Mouse (Mus musculus) intestine, postnatal 0 days (tissue): ENCODE results near the gene Relch. TPM values are rescaled to one million over a fixed set of nuclear protein-coding genes. Genes with fewer than 3 reads are reported as not detected.

Experiments
- ATAC-seq: fragments of 200-750 bp; cut with Nextera tagmentation; 2 replicates; pipeline ENCODE4 v1.8.0; 2017; ENCODE audit warnings: mild to moderate bottlenecking, moderate TSS enrichment, moderate library complexity
- H3K27ac ChIP-seq: fragments of 300-500 bp; sonication (generic); 2 replicates; pipeline ENCODE4 v1.5.1; 2014; ENCODE audit warnings: mild to moderate bottlenecking, low read depth, low read length, moderate library complexity
- H3K27me3 ChIP-seq: fragments of 300-500 bp; sonication (generic); replicated peaks from 2 replicates; pipeline ENCODE4 v1.6.1; 2014; ENCODE audit warnings: low read length, mixed read lengths; ENCODE audit not compliant: control insufficient read depth, insufficient read depth
- H3K36me3 ChIP-seq: fragments of 300-500 bp; sonication (generic); 2 replicates; pipeline ENCODE4 v1.6.1; 2014; ENCODE audit warnings: mild to moderate bottlenecking, moderate library complexity; ENCODE audit not compliant: control insufficient read depth, insufficient read depth
- H3K4me1 ChIP-seq: fragments of 300-500 bp; sonication (generic); replicated peaks from 2 replicates; pipeline ENCODE4 v1.6.1; 2014; ENCODE audit warnings: antibody characterized with exemption, low read length, mixed read lengths; ENCODE audit not compliant: control insufficient read depth, insufficient read depth
- H3K4me2 ChIP-seq: fragments of 300-500 bp; sonication (generic); replicated peaks from 2 replicates; pipeline ENCODE4 v1.6.1; 2014; ENCODE audit warnings: low read depth, mild to moderate bottlenecking, moderate library complexity
- H3K4me3 ChIP-seq: fragments of 300-500 bp; sonication (generic); 2 replicates; pipeline ENCODE4 v1.5.1; 2014; ENCODE audit warnings: low read depth, low read length
- H3K9ac ChIP-seq: fragments of 300-500 bp; sonication (generic); 2 replicates; pipeline ENCODE4 v1.6.1; 2014; ENCODE audit warnings: mild to moderate bottlenecking, low read depth, low read length
- H3K9me3 ChIP-seq: fragments of 300-500 bp; sonication (generic); 2 replicates; pipeline ENCODE4 v1.6.1; 2016; ENCODE audit warnings: mixed run types; ENCODE audit not compliant: control insufficient read depth
- CTCF ChIP-seq: sonication (generic); IDR thresholded peaks from 2 replicates; pipeline ENCODE4 v1.5.1; 2016; ENCODE audit warnings: low read depth, mild to moderate bottlenecking, control low read depth, antibody characterized with exemption, moderate library complexity
- WGBS: fragments of 180-500 bp; shearing (Covaris S2); extraction: QIAGEN DNeasy Blood & Tissue Kit; methylation state at CpG from one replicate; pipeline ENCODE4 v1.1.7; 2014; 5-methylcytosine and 5-hydroxymethylcytosine counted together
- polyA plus RNA-seq: library from polyadenylated mRNA; unstranded; fragments of >200 nt; fragmentation: Nextera tagmentation; extraction: Ambion mirVana; gene quantifications from 2 replicates; pipeline ENCODE4 v1.2.1, GENCODE M21; 2015

The Relch gene
- polyA plus RNA-seq, 1 experiment from 2014 or later, result 19.2 TPM

DNA sequence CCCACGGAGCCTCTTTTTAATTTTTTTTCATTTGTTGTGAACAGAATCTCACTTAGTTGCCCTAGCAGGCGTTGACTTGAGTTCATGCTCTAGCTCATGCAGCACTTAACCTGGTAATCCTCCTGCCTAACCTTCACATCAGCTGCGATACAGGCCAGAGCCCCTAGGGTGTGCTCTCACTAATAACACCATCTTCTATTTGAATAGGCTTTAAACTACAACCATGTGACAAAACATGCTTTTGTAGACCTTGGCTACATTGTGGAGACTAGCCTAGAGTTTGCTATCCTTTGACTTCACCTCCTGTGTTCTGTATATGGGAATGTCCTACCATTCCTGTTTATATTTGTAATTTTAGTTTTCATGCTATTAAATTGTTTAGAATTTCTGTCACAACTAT is 71.7 kb downstream of the Relch start:
- Histone ChIP-seq H3K4me3 (no peak overlapping the region), H3K27me3 (no peaks in the 10 kb centered on the region), H3K4me2 (no peak overlapping the region), H3K4me1 (no peaks in the 10 kb centered on the region), H3K9ac (no peak overlapping the region), H3K9me3 (no peaks in the 10 kb centered on the region), H3K27ac (no peak overlapping the region), H3K36me3 (peaks cover 16% of the 10 kb centered on the region; the same call in 1 of the 2 replicates)
- ATAC-seq, result peak; percentile 69; the same call in 1 of the 2 replicates
- peak; percentile 69 for TF ChIP-seq CTCF
- 70% methylated on average over 3 of the region's 3 CpGs for WGBS

DNA sequence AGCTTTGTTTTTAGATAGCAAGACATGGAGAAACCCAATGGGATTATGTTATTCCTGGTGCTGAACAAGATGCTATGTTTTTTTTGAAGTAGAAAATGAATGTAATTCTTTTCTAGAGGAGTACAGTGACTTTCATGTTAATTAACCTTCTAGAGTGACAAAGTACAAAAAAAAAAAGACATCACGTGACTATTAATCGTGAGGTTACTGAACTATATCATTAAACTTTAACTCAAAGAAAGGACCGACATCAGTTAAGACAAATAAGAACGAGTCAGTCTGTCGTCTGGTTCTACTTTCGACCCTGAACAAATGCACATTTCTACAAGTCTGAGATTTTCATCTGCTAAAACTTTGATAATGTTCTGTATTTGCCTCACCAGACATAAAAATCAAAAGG is 74.7 kb downstream of the Relch start:
- H3K36me3 ChIP-seq, result peaks cover 27% of the 10 kb centered on the region
- no peak for TF ChIP-seq CTCF
- H3K9me3 ChIP-seq, result no peaks in the 10 kb centered on the region
- ATAC-seq, result peak; percentile 20; the same call in 1 of the 2 replicates
- WGBS, result 48% methylated on average over 6 of the region's 6 CpGs
- H3K27ac ChIP-seq, result no peak overlapping the region
- H3K4me3 ChIP-seq, result no peak overlapping the region
- no peaks in the 10 kb centered on the region for H3K27me3 ChIP-seq
- no peaks in the 10 kb centered on the region for H3K4me1 ChIP-seq
- no peak overlapping the region for H3K4me2 ChIP-seq
- no peak overlapping the region for H3K9ac ChIP-seq

DNA sequence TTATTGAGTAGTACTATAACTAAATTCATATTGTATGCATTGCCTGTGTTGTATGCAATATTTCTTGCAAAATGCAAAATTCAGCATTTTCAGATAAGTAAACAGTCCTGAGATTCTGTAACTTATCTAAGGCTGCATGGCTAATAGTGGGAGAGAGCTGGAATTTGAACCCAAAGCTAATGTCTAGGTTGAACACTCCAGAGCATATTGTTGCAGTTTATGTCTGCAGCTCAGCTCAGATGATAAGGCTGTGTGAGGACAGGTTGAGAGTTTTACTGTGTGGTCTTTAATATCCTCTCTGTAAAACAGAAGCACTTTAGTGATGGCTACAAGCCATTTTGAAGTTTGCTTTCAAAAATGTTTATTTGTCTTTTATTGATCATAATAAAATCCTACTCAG is 75.8 kb downstream of the Relch start:
- no peak overlapping the region for H3K4me3 ChIP-seq

DNA sequence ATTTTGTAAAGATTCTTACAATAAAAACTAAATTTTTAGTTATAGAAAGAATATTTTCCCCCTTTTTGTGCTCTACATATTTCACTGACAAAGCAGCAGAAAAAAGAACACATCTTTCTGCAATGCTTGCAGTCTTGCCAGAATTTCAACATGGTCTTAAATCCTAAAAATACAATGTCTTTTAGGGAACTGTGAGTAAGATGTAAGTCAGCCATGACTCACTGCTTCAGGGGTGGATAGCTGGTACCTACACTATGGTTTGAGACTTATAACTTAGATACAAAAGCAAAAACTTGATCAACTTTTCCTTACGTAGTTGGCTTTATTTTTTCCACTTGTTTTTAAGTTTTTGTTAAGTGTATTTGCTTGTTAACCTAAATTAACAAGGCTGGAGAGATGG is 78.8 kb downstream of the Relch start:
- H3K4me3 ChIP-seq, result no peak overlapping the region
- H3K27ac ChIP-seq, result no peak overlapping the region
- no peak for ATAC-seq
- TF ChIP-seq CTCF, result no peak
- 94% methylated on average over 1 of the region's 1 CpGs for WGBS
- H3K4me1 ChIP-seq, result no peaks in the 10 kb centered on the region
- no peaks in the 10 kb centered on the region for H3K9me3 ChIP-seq
- H3K9ac ChIP-seq, result no peak overlapping the region
- no peaks in the 10 kb centered on the region for H3K27me3 ChIP-seq
- peaks cover 32% of the 10 kb centered on the region for H3K36me3 ChIP-seq
- H3K4me2 ChIP-seq, result no peak overlapping the region

More for the DNA sequence above, 75.8 kb downstream of the Relch start:
- Histone ChIP-seq H3K4me2 (no peak overlapping the region), H3K27ac (no peak overlapping the region), H3K36me3 (peaks cover 35% of the 10 kb centered on the region), H3K4me1 (no peaks in the 10 kb centered on the region), H3K27me3 (no peaks in the 10 kb centered on the region), H3K9me3 (no peaks in the 10 kb centered on the region), H3K9ac (no peak overlapping the region)
- peak; percentile 62 for ATAC-seq
- TF ChIP-seq CTCF, result no peak

DNA sequence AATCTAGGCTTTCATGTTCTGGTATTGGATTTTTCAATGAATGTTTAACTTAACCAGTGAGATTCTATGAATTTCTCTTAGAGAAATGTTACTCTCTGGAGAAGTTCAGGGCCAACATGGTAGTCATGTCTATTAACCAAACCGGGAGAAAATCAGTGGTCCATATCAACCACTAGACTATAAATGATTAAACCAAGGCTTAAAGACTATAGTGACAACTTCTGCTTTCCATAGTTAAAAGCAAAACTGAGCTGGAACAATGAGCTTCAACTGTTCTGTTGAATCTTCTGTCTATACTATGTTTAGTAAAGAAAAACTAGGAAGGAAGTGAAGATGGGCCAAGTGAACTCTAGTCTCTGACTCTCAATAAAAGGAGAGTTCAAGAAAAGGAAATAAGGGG is 82.8 kb downstream of the Relch start:
- no peak overlapping the region for H3K9ac ChIP-seq
- WGBS, result 50% methylated on average over 1 of the region's 1 CpGs
- H3K4me1 ChIP-seq, result no peaks in the 10 kb centered on the region
- no peak overlapping the region for H3K4me3 ChIP-seq
- peaks cover 32% of the 10 kb centered on the region for H3K36me3 ChIP-seq
- H3K27me3 ChIP-seq, result no peaks in the 10 kb centered on the region
- ATAC-seq, result no peak
- H3K9me3 ChIP-seq, result no peaks in the 10 kb centered on the region
- no peak for TF ChIP-seq CTCF
- H3K4me2 ChIP-seq, result no peak overlapping the region
- 0 out of 2 replicates have a peak overlapping the region, but pooled peaks have one; percentile 6 for H3K27ac ChIP-seq

DNA sequence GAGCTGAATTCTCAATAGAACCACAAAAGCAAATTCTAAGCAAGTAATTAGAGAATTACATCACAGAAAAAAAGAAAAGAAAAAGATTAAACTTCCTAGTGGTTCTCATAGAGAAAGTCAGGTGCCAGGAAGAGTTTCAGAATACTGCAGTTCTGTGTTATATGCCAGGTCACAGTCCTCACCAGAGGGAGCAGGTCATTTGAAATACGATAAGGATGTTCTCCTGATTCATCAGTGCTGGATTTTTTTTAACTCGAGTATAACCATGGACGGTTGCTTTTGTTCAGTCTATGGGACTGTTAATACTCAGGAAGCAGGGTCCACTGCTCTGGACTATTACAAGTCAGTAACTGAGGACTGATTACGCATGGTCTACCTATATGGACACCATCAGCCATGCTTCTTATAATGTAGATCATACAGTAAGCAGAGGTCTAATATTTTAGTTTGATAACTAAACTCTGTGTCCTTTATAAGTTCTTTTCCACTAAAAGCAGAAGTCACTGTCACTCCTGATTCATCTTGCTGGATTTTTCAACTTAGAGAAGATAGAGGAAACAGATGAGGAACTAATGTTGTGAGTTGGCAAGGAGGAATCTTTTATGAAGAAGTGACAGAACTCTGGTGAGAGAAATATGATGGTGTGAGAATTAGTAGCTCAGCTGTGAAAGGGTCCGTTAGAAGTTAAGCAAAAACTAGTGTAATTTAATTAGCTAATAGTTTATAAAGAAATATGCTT is 83.4 kb downstream of the Relch start:
- Histone ChIP-seq H3K27me3 (no peaks in the 10 kb centered on the region), H3K27ac (0 out of 2 replicates have a peak overlapping the region, but pooled peaks have one; percentile 6), H3K9ac (no peak overlapping the region), H3K4me3 (no peak overlapping the region), H3K4me2 (no peak overlapping the region), H3K36me3 (peaks cover 29% of the 10 kb centered on the region), H3K4me1 (no peaks in the 10 kb centered on the region), H3K9me3 (no peaks in the 10 kb centered on the region)
- peak; percentile 65 for ATAC-seq
- no peak for TF ChIP-seq CTCF
- 66% methylated on average over 5 of the region's 5 CpGs for WGBS
